Mouse (Mus musculus): ENCODE measurements around the gene Dnmt3c. TPM values are rescaled to one million over a fixed set of nuclear protein-coding genes. Genes with fewer than 3 reads are reported as not detected.

Gene Dnmt3c
- polyA plus RNA-seq, 1 experiment from 2014 or later: 0.77 TPM

- H3K36me3 ChIP-seq (ENCODE audit: control insufficient read depth, insufficient read depth, low read length): peaks cover 10% of the 10 kb centered on the region; the same call in 1 of the 2 replicates
- H3K4me1 ChIP-seq (replicated peaks; ENCODE audit: control insufficient read depth, insufficient read depth, low read length): no peaks in the 10 kb centered on the region
- DNase-seq (ENCODE audit: low spot score): no peak
- 89% methylated on average over 4 of the region's 4 CpGs for WGBS
- no peak overlapping the region for H3K27ac ChIP-seq (ENCODE audit: low read depth, low read length)
- H3K9ac ChIP-seq (ENCODE audit: low read depth, low read length): no peak overlapping the region
- H3K27me3 ChIP-seq (replicated peaks; ENCODE audit: control insufficient read depth, insufficient read depth, low read length): no peaks in the 10 kb centered on the region
- ATAC-seq (replicated peaks; ENCODE audit: low FRiP score): no peak
- H3K4me2 ChIP-seq: no peak overlapping the region
- H3K9me3 ChIP-seq (ENCODE audit: control insufficient read depth, low read length): no peaks in the 10 kb centered on the region
- H3K4me3 ChIP-seq (ENCODE audit: low read depth, low read length): no peak overlapping the region
Measured at GRCm38 (mm10) chr2:153772950-153773349, 76.5 kb downstream of the Dnmt3c start.

GRCm38 (mm10) chr2:153775472-153775871, 79.0 kb downstream of the Dnmt3c start:
- 97% methylated on average over 4 of the region's 4 CpGs for WGBS
- H3K36me3 ChIP-seq (ENCODE audit: control insufficient read depth, insufficient read depth, low read length): peaks cover 2% of the 10 kb centered on the region; the same call in 1 of the 2 replicates
- no peak overlapping the region for H3K4me3 ChIP-seq (ENCODE audit: low read depth, low read length)
- H3K27me3 ChIP-seq (replicated peaks; ENCODE audit: control insufficient read depth, insufficient read depth, low read length): no peaks in the 10 kb centered on the region
- no peaks in the 10 kb centered on the region for H3K9me3 ChIP-seq (ENCODE audit: control insufficient read depth, low read length)
- no peak overlapping the region for H3K9ac ChIP-seq (ENCODE audit: low read depth, low read length)
- ATAC-seq (replicated peaks; ENCODE audit: low FRiP score) (no peak), DNase-seq (ENCODE audit: low spot score) (no peak)
- H3K4me2 ChIP-seq: no peak overlapping the region
- H3K27ac ChIP-seq (ENCODE audit: low read depth, low read length): no peak overlapping the region
- H3K4me1 ChIP-seq (replicated peaks; ENCODE audit: control insufficient read depth, insufficient read depth, low read length): peaks cover 7% of the 10 kb centered on the region

- peak overlapping the region; percentile 71 for H3K27ac ChIP-seq (ENCODE audit: low read depth, low read length)
- H3K9ac ChIP-seq (ENCODE audit: low read depth, low read length): peak overlapping the region; percentile 72
- WGBS: 12% methylated on average over 24 of the region's 24 CpGs
- peak overlapping the region; percentile 97 for H3K4me2 ChIP-seq
- no peaks in the 10 kb centered on the region for H3K36me3 ChIP-seq (ENCODE audit: control insufficient read depth, insufficient read depth, low read length)
- ATAC-seq (replicated peaks; ENCODE audit: low FRiP score) (peak; percentile 89), DNase-seq (ENCODE audit: low spot score) (peak; percentile 87)
- H3K4me3 ChIP-seq (ENCODE audit: low read depth, low read length): peak overlapping the region; percentile 48
- H3K9me3 ChIP-seq (ENCODE audit: control insufficient read depth, low read length): no peaks in the 10 kb centered on the region
- H3K27me3 ChIP-seq (replicated peaks; ENCODE audit: control insufficient read depth, insufficient read depth, low read length): no peaks in the 10 kb centered on the region
- H3K4me1 ChIP-seq (replicated peaks; ENCODE audit: control insufficient read depth, insufficient read depth, low read length): peaks cover 17% of the 10 kb centered on the region
Measured at GRCm38 (mm10) chr2:153778638-153779362, 82.3 kb downstream of the Dnmt3c start.

Other genes with a start within 250 kb of the Dnmt3c start
- not detected in 2 replicates for gene 4930404H24Rik, start 203.9 kb upstream of the Dnmt3c start, polyA plus RNA-seq (2014; fragmentation: Nextera tagmentation; extraction: Ambion mirVana)
- gene Nol4l, start 166.7 kb upstream of the Dnmt3c start, polyA plus RNA-seq (2014; fragmentation: Nextera tagmentation; extraction: Ambion mirVana): 14.1 and 15.8 TPM in 2 replicates
- 65.1 and 66.8 TPM in 2 replicates for gene Commd7, start 63.9 kb upstream of the Dnmt3c start, polyA plus RNA-seq (2014; fragmentation: Nextera tagmentation; extraction: Ambion mirVana)
- 27.2 and 27.8 TPM in 2 replicates for gene Dnmt3b, start 47.2 kb upstream of the Dnmt3c start, polyA plus RNA-seq (2014; fragmentation: Nextera tagmentation; extraction: Ambion mirVana)
- gene Mapre1, start 44.6 kb downstream of the Dnmt3c start, polyA plus RNA-seq (2014; fragmentation: Nextera tagmentation; extraction: Ambion mirVana): 235 and 274 TPM in 2 replicates
- gene Efcab8, start 83.3 kb downstream of the Dnmt3c start, polyA plus RNA-seq (2014; fragmentation: Nextera tagmentation; extraction: Ambion mirVana): 0.07 TPM in 1 of 2 replicates, not detected in the other
- not detected in 2 replicates for gene Sun5, start 174.4 kb downstream of the Dnmt3c start, polyA plus RNA-seq (2014; fragmentation: Nextera tagmentation; extraction: Ambion mirVana)
- not detected in 2 replicates for gene Bpifb2, start 178.4 kb downstream of the Dnmt3c start, polyA plus RNA-seq (2014; fragmentation: Nextera tagmentation; extraction: Ambion mirVana)
- not detected in 2 replicates for gene Bpifb6, start 203.7 kb downstream of the Dnmt3c start, polyA plus RNA-seq (2014; fragmentation: Nextera tagmentation; extraction: Ambion mirVana)
- not detected in 2 replicates for gene Bpifb3, start 221.6 kb downstream of the Dnmt3c start, polyA plus RNA-seq (2014; fragmentation: Nextera tagmentation; extraction: Ambion mirVana)
- not detected in 2 replicates for gene Bpifb4, start 241.6 kb downstream of the Dnmt3c start, polyA plus RNA-seq (2014; fragmentation: Nextera tagmentation; extraction: Ambion mirVana)